Mouse (Mus musculus): ENCODE measurements around the gene Psmc3.

Gene Psmc3

GRCm38 (mm10) chr2:91058435-91058834, 4.6 kb downstream of the Psmc3 start:
- DNase-seq, result no peak

DNA sequence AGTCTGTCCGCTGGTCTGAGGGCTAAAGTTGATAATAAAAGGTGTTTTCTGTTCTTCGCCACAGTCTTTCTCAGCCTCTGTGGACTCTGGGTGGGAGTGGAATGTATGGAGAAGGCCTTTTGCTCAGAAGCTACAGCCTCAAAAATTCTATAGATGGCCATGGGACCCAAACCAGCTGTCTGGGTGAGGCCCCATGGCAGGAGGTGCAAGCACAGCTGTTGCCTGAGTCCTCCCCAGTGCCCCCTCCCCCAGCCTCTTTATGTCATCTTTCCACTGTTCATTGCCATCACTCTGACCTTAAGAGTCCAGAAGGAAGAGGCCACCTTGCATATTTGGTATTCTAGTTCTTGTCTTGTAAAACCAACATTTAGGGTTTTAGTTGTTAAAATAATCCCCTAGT, 5.6 kb downstream of the Psmc3 start:
- no peak for DNase-seq

DNA sequence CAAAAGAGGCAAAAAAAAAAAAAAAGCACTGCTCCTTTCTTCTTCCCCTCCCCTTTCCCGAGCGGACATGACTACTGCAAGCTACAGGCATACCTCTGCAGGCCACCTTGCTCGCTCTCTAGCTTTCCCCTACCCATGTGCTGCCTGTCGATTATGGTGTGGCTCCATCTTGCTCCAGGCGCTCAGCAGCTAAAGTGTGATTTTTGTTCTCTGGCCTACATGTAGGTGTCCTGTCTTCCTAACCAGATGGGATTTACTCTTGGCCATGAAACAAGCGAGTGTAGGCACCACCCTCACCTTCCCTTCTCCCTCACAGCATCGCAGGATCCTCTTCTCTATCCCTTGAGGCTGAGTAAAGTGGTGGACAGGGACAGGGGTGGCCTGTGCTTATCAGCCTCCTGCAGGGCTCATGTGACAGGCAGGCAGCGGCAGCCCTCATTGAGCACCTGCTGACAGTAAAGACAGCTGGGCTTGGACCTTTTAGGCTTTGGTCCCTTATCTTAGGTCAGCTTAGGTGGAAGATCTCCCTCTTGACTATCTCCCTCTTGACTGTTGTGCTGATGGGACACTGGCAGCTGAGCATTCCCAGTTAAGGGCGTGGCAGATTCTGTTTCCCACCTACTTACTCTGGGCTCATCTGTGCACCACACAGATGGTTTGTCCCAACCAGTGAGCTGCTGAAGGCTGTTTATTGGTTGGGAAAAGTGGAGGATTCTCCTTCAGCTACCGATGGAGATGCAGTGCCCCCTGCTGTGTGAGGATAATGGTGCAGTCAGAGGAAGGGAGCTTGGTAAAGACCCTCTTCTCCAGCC, 6.9 kb downstream of the Psmc3 start:
- DNase-seq, result no peak

DNA sequence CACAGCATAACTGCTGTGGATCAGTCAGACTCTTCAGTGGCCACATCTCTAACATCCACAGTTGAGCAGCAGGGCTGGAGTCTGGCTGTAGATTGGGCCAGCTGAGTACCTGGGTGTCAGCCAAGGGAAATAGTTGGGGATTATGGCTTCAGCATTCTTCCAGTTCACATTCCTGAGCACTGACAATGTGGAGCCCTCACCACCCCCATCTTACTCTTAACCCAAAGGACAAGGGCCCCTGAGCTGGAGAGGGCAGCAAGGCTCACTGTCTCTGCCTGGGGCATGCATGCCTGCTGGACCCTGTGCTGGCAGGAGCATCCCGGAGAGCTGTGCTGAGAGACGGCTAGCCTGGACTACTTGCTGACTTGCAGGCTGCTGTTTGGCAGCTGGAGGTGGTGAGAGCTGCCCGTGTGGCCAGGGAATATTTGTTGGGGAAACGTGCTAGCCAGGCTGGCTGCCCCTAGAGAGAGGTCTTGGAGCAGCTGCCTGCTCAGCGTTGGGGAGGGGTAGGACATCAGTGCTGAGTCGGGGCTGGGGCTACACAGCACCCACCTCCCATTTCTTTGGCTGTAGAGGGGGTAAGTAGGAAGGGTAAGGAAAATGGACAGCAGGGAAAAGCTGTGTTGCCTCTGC, 8.2 kb downstream of the Psmc3 start:
- peak; percentile 56 for DNase-seq

DNA sequence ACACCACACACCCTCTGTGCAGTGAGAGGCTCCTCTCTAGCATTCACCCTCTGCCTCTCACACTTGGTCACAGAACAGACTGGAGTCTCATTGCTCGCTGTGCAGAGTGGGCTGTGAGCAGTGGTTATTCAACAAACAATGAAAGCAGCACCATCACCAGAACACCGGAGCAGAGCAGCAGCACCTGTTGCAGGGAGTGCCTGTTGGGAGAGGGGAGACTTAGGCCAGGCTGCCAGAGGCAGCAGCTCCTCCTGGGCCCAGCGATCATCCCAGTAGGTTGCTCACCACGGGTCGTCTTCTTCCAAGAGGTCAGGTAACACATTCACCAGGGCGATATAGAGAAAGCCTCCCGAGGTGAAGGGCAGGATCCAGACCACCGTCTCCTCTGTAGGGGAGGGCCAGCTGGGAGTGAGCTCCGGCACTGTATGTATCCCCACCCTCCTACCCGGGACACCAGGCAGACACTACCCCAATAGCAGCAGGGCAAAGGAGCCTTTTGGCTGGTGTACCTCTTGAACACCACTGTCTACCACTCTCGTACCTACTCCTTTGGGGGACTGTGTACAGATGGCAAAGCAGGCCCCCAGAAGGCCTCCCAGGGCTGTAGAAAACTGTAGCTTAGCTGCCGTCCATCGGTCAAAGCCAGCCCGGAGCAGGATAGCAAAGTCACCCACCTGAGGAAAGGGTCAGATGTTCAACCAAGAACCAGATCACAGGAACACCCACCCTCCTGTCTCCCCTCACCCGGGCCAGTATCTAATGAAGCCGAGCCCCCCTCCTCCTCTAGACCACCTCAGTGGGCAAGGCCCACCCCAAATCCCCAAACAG, 9.2 kb downstream of the Psmc3 start:
- no peak for DNase-seq

- no peak for DNase-seq
These were observed 10.4 kb downstream of the Psmc3 start for GRCm38 (mm10) chr2:91064211-91064610.

DNA sequence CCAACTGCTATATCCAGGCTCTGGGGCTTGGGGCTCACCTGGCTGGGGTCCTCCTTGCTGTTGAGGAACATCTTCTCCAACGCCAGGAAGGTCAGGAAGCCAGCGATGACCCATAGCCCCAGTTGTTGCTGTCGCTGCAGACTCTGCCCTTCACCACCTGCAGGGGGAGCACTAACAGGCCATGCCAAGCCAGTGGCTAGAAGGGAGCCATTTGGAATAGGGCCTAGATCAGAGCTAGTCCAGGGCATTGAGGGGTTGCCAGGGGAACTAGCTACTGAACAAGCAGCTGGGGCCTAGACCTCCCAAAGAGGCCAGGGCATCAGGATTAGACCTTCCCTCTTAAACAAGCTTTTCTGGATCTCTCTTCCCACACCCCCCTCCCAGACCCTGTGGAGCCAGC, 11.7 kb downstream of the Psmc3 start:
- peak; percentile 69 for DNase-seq

- no peak for DNase-seq
These were observed 12.6 kb downstream of the Psmc3 start for GRCm38 (mm10) chr2:91066455-91066854.

GRCm38 (mm10) chr2:91068162-91068871, 14.5 kb downstream of the Psmc3 start:
- DNase-seq, result no peak

DNA sequence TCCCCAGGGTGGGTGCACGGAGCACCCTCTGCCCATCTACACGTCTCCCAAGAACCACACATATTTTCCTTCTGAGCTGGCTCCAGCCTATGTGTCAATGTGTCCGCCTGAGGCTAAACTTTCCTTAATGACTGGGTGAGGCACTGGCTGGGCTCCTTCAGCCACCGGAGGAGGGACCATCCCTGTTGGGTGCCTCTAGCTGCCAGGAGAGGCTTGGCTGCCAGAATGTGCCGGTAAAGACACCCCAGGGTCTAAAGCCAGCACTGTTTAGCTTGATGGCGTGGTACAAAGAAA, 15.0 kb downstream of the Psmc3 start:
- no peak for DNase-seq

GRCm38 (mm10) chr2:91069306-91070000, 15.6 kb downstream of the Psmc3 start:
- no peak for DNase-seq

DNA sequence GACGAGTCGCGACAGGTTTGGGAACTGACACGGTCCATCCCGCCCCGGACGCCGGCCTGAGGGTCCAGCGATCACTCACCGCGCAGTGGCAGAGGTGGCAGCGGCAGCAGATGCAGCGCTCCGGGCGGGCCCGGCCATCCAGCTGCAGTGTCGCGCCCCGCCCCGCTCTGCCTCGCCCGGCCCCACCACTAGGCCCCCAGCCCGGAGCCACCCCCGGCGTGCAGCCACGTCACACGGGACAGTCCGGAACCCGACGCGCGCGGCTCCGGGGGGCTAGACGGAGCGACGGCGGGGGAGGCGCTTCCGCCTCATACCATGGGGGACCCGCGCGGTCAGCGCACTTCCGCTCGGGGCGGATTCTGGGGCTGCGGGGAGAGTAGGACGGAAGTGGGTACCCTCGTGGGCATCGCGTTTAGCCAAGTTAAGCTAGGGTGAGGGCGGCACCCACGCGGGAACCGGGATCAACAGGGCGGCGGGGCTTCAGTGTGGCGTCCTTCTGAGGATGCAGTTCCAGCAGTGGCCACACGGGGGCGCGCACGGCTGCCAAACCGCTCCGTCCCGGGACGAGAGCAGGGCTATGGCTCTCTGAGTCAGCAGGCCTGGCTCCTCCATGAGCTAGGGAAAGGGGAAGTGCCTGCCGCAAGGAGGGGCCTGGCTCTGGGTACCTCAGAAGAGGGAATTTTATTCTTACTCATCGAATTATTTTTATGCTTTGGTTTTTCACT, 16.4 kb downstream of the Psmc3 start, which contains the start of gene Slc39a13:
Slc39a13 (minus strand) TSS at position 342 of the 725 bp plus-strand sequence.
- peak; percentile 98 for DNase-seq

DNA sequence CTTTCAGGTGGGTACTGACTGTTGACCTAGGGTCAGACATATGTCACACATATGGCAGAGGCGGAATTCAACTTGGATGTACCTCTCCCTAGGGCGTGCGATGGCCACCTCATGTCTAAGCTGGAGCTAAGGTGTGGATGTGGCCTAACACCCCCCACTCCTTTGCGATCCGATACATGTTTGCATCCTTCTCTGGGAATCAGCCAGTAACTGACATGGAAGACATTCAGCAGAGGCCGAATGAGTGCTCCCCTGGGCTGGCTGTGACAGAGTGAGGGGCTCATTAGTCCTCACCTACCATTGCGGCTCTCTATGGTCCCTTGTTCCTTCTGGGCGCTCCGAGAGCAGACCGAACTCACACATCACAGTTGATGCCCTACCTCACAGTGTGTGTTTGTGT, 17.2 kb downstream of the Psmc3 start:
- no peak for DNase-seq

DNA sequence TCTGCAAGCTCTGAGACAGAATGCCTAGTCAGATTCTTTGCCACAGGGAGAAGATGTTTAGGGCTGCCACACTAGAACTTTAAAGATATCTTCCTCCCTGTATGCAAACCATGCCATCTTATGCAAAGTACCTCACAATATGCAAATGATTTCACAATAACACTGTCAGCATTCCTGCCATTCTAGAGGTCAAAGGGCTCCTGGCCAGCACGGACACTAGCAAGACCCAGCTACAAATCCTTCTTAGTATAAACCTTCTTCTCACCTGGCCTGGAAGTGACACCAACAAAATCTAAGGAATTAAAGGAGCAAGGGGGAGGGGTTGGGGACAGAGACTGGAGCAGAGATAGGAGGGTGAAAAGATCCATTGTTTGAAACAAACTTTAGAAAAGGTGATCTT, 18.3 kb downstream of the Psmc3 start:
- DNase-seq, result peak; percentile 63

DNA sequence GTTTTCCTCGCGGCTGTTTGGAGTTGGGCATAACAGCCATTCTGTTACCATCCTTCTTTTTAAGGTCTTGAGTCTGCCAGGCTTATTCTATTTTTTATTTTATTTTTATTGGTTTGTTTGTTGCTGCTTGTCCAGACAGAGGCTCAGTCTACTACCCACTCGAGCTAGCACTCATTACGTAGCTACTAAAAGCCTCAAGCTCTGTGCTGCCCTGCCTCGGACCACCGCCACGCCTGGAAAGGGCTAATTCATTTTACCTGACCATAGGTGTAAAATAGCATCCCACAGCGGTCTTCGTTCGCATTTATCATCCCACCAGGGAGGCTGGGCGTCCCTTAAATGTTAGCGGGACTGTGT, 24.1 kb downstream of the Psmc3 start:
- DNase-seq, result no peak

- no peak for DNase-seq
These were observed 24.7 kb downstream of the Psmc3 start for GRCm38 (mm10) chr2:91078314-91079025.

DNA sequence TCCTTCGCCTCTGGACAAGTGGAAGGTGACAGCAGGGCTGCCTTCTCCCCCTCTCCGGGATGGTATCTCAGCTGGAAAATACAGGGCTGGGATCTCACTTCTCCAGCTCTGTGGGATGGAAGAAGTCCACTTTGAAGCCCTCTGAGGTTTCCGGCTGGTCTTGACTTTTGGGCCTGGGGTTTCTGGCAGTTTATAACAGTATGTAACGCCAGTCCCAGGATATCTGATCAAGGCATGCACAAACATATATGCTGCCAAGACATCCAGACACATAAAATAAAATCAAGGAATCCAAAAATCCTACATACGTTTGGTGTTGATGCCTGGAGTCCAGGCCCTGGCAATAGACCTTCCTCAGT, 25.2 kb downstream of the Psmc3 start:
- DNase-seq, result no peak

DNA sequence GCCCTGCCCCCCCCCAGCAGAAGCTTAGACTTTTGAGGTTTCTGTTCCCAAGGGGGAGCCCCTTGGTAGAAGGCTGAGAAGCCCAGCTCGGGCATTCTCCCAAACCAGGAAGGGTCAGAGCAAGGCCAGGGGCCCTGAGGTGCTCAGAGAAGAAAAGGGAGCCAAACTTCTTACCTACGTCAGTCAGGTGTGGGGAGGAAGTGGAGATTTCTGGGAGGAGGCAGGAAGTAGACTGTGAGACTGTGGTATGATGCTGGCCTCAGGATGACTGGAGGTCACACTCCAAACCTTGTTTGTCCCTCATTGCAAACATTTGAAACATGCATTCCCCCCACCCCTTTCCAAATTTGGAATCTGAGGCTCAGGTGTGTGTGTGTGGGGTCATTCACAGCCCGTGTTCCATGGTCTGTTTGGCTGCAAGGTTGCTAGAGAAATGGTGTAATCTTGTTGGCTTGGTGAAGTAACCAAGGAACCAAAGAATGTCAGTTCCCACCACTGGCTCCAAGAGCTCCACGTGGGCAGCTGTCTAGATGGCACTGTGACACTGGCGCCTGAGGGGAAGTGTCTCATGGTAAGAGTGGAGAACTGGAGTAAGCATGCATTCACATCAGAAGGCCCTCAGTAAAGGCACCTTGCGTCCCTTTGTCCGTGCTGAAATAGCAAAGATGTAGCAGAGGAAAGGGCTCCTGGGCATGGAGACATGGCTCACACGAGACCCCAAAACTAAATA, 27.1 kb downstream of the Psmc3 start:
- DNase-seq, result no peak

GRCm38 (mm10) chr2:91081775-91082695, 28.2 kb downstream of the Psmc3 start, which contains the start of gene Spi1:
Gene Spi1 (plus strand): TSS chr2:91082390.
- DNase-seq, result no peak

All from kidney, adult 9 months (tissue).